In the genomic region with DNA sequence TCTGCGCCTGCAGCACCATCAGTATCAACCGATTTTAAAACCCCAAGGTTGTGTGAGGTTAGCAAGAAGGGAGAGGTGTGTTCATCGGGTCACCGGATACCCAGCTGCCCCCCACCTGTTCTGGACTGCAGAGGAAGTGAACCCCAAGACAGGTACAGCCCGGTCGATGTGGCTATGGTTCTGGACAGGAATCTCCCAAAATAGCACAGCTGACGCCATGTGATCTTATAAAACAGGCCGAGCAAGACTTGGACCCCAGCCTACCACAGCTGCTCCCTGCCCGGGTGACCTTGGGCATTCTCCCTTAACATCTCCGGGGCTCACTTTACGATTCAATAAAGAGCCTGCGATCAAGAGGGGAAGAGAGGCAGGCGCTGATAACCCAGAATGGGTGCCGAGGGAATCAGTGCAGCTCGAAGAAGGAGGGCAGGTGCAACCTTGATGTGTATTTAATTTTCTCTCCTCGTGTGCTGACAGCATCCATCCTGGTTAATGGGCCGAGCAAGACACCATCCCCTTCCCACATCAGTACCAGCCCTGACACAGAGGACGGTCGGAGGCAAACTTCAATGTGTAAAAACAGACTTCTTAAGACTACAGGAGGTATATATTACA, we compare ENCODE assay signal across 10 mouse cellular contexts. TPM values are rescaled to one million over a fixed set of nuclear protein-coding genes. Genes with fewer than 3 reads are reported as not detected.
DNase-seq lines count a peak whose midpoint lies in the region; ATAC-seq and TF ChIP-seq lines count a peak whose summit lies in the region.
"Had no signal": no experiment of that assay in that cellular context is flagged by ENCODE, and none has a peak within 500 bp of the region (broad histone marks: within the 10 kb centered on the region; RNA-seq: fewer than 3 reads in every experiment).

No protein-coding gene starts in this region.

- no peak overlapping the region for H3K4me3 ChIP-seq in hindbrain, embryonic 10.5 days
- no peak overlapping the region for H3K4me3 ChIP-seq in hindbrain, postnatal 0 days (ENCODE audit: low read length)
- no peak overlapping the region for H3K4me3 ChIP-seq in bone marrow, adult 2 months (replicated peaks; ENCODE audit: control insufficient read depth, low read depth, low read length)
- H3K4me3 ChIP-seq in hindbrain, embryonic 16.5 days (ENCODE audit: low read length) = no peak overlapping the region
- H3K4me3 ChIP-seq in cerebellum, adult 2 months (replicated peaks; ENCODE audit: insufficient read depth, low read depth, low read length) = no peak overlapping the region

- H3K9me3 ChIP-seq in hindbrain, embryonic 10.5 days = 0 out of 2 replicates have a peak, but pooled peaks cover 3% of the 10 kb centered on the region
- no peaks in the 10 kb centered on the region for H3K9me3 ChIP-seq in hindbrain, postnatal 0 days (ENCODE audit: low read length)
- H3K9me3 ChIP-seq in hindbrain, embryonic 16.5 days (ENCODE audit: control insufficient read depth, low read length) = no peaks in the 10 kb centered on the region

- no peak for TF ChIP-seq CTCF in hindbrain, postnatal 0 days (IDR thresholded peaks at IDR 0.05; ENCODE audit: low read depth)
- no peak for TF ChIP-seq CTCF in bone marrow, adult 2 months (IDR thresholded peaks at IDR 0.05; ENCODE audit: control insufficient read depth, insufficient read depth, low read length)
- TF ChIP-seq CTCF in cerebellum, adult 2 months (IDR thresholded peaks at IDR 0.05; ENCODE audit: borderline replicate concordance, insufficient read depth, low read depth, low read length) = no peak

- peaks cover 81% of the 10 kb centered on the region for H3K27me3 ChIP-seq in hindbrain, embryonic 10.5 days (ENCODE audit: insufficient read depth, poor library complexity, severe bottlenecking)
- no peaks in the 10 kb centered on the region for H3K27me3 ChIP-seq in hindbrain, postnatal 0 days (ENCODE audit: insufficient read depth, low read length)
- H3K27me3 ChIP-seq in hindbrain, embryonic 16.5 days (replicated peaks; ENCODE audit: control insufficient read depth, insufficient read depth, low read length) = no peaks in the 10 kb centered on the region; the same call in 1 of the 2 replicates
- no peaks in the 10 kb centered on the region; the same call in 1 of the 2 replicates for H3K27me3 ChIP-seq in cerebellum, adult 2 months (ENCODE audit: control insufficient read depth, insufficient read depth, low read length)

- H3K4me1 ChIP-seq in hindbrain, embryonic 10.5 days (replicated peaks) = peaks cover 52% of the 10 kb centered on the region
- no peaks in the 10 kb centered on the region for H3K4me1 ChIP-seq in hindbrain, postnatal 0 days (ENCODE audit: insufficient read depth, low read length)
- H3K4me1 ChIP-seq in bone marrow, adult 2 months (ENCODE audit: control insufficient read depth, insufficient read depth, low read length) = peaks cover 4% of the 10 kb centered on the region
- peaks cover 25% of the 10 kb centered on the region for H3K4me1 ChIP-seq in hindbrain, embryonic 16.5 days (ENCODE audit: control insufficient read depth, insufficient read depth, low read depth, low read length)
- 0 out of 2 replicates have a peak, but pooled peaks cover 2% of the 10 kb centered on the region for H3K4me1 ChIP-seq in cerebellum, adult 2 months (ENCODE audit: control insufficient read depth, insufficient read depth, low read length)

- no peak for TF ChIP-seq POLR2A in bone marrow, adult 2 months (IDR thresholded peaks at IDR 0.05; ENCODE audit: borderline replicate concordance, control insufficient read depth, low read depth, low read length)
- TF ChIP-seq POLR2A in cerebellum, adult 2 months (IDR thresholded peaks at IDR 0.05; ENCODE audit: borderline replicate concordance, insufficient read depth, low read length) = no peak

- H3K36me3 ChIP-seq in hindbrain, embryonic 10.5 days = peaks cover 5% of the 10 kb centered on the region
- H3K36me3 ChIP-seq in hindbrain, postnatal 0 days (ENCODE audit: insufficient read depth, low read length) = no peaks in the 10 kb centered on the region
- H3K36me3 ChIP-seq in hindbrain, embryonic 16.5 days (ENCODE audit: control insufficient read depth, insufficient read depth, low read length) = no peaks in the 10 kb centered on the region; the same call in 1 of the 2 replicates

- H3K4me2 ChIP-seq in hindbrain, postnatal 0 days (ENCODE audit: low read depth, low read length) = no peak overlapping the region
- no peak overlapping the region; the same call in 1 of the 2 replicates for H3K4me2 ChIP-seq in hindbrain, embryonic 16.5 days (ENCODE audit: low read length)

- no peak for ATAC-seq in hindbrain, postnatal 0 days
- no peak for ATAC-seq in hindbrain, embryonic 16.5 days
- ATAC-seq: intestine, postnatal 0 days had no signal

- 80% methylated on average over 19 of the region's 19 CpGs for WGBS in hindbrain, embryonic 10.5 days
- WGBS in hindbrain, postnatal 0 days = 55% methylated on average over 19 of the region's 19 CpGs
- WGBS in bone marrow, adult 2 months = 52% methylated on average over 19 of the region's 19 CpGs
- 52% methylated on average over 19 of the region's 19 CpGs for WGBS in hindbrain, embryonic 16.5 days
- WGBS in cerebellum, adult 2 months = 42% methylated on average over 19 of the region's 19 CpGs

- no peak for DNase-seq in hindbrain, embryonic 10.5 days (ENCODE audit: low spot score)
- no peak for DNase-seq in hindbrain, postnatal 0 days (ENCODE audit: low spot score)
- DNase-seq in heart, adult 9 months (ENCODE audit: low spot score in 2 of 2) = peak; percentile 35 to 61
- DNase-seq in cerebellum, adult 2 months = no peak
- no peak for DNase-seq in thymus, adult 18-20 months
- no peak for DNase-seq in Muller cell, postnatal 12 days (ENCODE audit: inconsistent ontology term)
- DNase-seq: liver had no signal

- H3K9ac ChIP-seq in hindbrain, postnatal 0 days (replicated peaks; ENCODE audit: low read length) = no peak overlapping the region
- H3K9ac ChIP-seq in hindbrain, embryonic 16.5 days (ENCODE audit: low read depth, low read length) = no peak overlapping the region

- H3K27ac ChIP-seq in hindbrain, embryonic 10.5 days = 0 out of 2 replicates have a peak overlapping the region, but pooled peaks have one; percentile 9
- H3K27ac ChIP-seq in hindbrain, postnatal 0 days = no peak overlapping the region
- peak overlapping the region; percentile 26 for H3K27ac ChIP-seq in bone marrow, adult 2 months (ENCODE audit: control insufficient read depth, insufficient read depth, low read depth, low read length, poor library complexity)
- peak overlapping the region; percentile 52; the same call in 1 of the 2 replicates for H3K27ac ChIP-seq in hindbrain, embryonic 16.5 days (ENCODE audit: low read depth, low read length)
- H3K27ac ChIP-seq in cerebellum, adult 2 months (ENCODE audit: insufficient read depth, low read length) = no peak overlapping the region

RNA-seq across cellular contexts. Expression of gene Gm340, which starts 36.7 kb away (rescaled TPM):
- 3.0 and 3.3 TPM in 2 replicates for polyA plus RNA-seq in hindbrain, embryonic 10.5 days (2016; fragmentation: Nextera tagmentation; extraction: Ambion mirVana)
- 5.7 and 6.4 TPM in 2 replicates for total RNA-seq in hindbrain, postnatal 0 days (2014; rRNA removed)
- 1.7 TPM in 2 replicates for polyA plus RNA-seq in hindbrain, postnatal 0 days (2015; fragmentation: Nextera tagmentation; extraction: Ambion mirVana)
- 4.7 and 10.7 TPM in 2 replicates for polyA plus RNA-seq in bone marrow, adult 2 months (2011; ENCODE audit: insufficient read depth, insufficient read length, low replicate concordance, missing spikeins)
- 1.6 and 1.7 TPM in 2 replicates for polyA plus RNA-seq in hindbrain, embryonic 16.5 days (2015; fragmentation: Nextera tagmentation; extraction: Ambion mirVana)
- polyA plus RNA-seq in cerebellum, adult 2 months (2012; rRNA removed) = 1.9 and 2.2 TPM in 2 replicates

Comparison
In these comparisons a context has a peak if more than half of its experiments do, and no peak if none do; other contexts are left out.
1. H3K27ac ChIP-seq: peak in hindbrain, embryonic 10.5 days (single experiment), bone marrow, adult 2 months (single experiment) and hindbrain, embryonic 16.5 days (single experiment); none in hindbrain, postnatal 0 days (single experiment) and cerebellum, adult 2 months (single experiment).
2. DNase-seq: peak in heart, adult 9 months (2 of 2); none in hindbrain, embryonic 10.5 days (single experiment), hindbrain, postnatal 0 days (single experiment), cerebellum, adult 2 months (0 of 2), thymus, adult 18-20 months (0 of 2) and Muller cell, postnatal 12 days (single experiment).